Comparison of ENCODE assay signal across 13 mouse cellular contexts in genomic region chr7:58686573-58686972, GRCm38 (mm10). TPM values are rescaled to one million over a fixed set of nuclear protein-coding genes. Genes with fewer than 3 reads are reported as not detected.
DNase-seq lines count a peak whose midpoint lies in the region; ATAC-seq lines count a peak whose summit lies in the region.
"Had no signal": no experiment of that assay in that cellular context is flagged by ENCODE, and none has a peak within 500 bp of the region (broad histone marks: within the 10 kb centered on the region; RNA-seq: fewer than 3 reads in every experiment).

No protein-coding gene starts in this region.

- DNase-seq in thymus, postnatal 0 days (ENCODE audit: low spot score), result peak; percentile 64
- DNase-seq in thymus, postnatal 10 days (ENCODE audit: low spot score in 2 of 2), result no peak
- DNase-seq in lung, postnatal 36 days, result peak; percentile 75
- no peak for DNase-seq in hindbrain, embryonic 14.5 days (ENCODE audit: low spot score)
- DNase-seq in yolk sac, embryonic 10.5 days (ENCODE audit: low spot score), result no peak
- DNase-seq in ovary, adult 18-20 months (ENCODE audit: low spot score), result no peak
- DNase-seq: adrenal gland, postnatal 14 days; gastrocnemius, postnatal 36 days; heart, postnatal 4 days; kidney, postnatal 4 days had no signal

- H3K4me2 ChIP-seq in hindbrain, embryonic 14.5 days (replicated peaks), result no peak overlapping the region
- H3K4me2 ChIP-seq: limb, embryonic 15.5 days had no signal

- no peaks in the 10 kb centered on the region for H3K9me3 ChIP-seq in hindbrain, embryonic 14.5 days (ENCODE audit: control insufficient read depth, low read length)
- H3K9me3 ChIP-seq: limb, embryonic 15.5 days had no signal

- no peaks in the 10 kb centered on the region for H3K27me3 ChIP-seq in hindbrain, embryonic 14.5 days (ENCODE audit: control insufficient read depth, insufficient read depth, low read length)
- H3K27me3 ChIP-seq: limb, embryonic 15.5 days had no signal

- no peak overlapping the region for H3K9ac ChIP-seq in hindbrain, embryonic 14.5 days
- H3K9ac ChIP-seq: limb, embryonic 15.5 days had no signal

- peak; percentile 89 for ATAC-seq in inflammation-experienced regulatory T-cells, adult 6 months
- ATAC-seq in hindbrain, embryonic 14.5 days (ENCODE audit: low FRiP score), result no peak

- H3K27ac ChIP-seq in hindbrain, embryonic 14.5 days, result no peak overlapping the region
- H3K27ac ChIP-seq: limb, embryonic 15.5 days had no signal

- no peaks in the 10 kb centered on the region for H3K36me3 ChIP-seq in hindbrain, embryonic 14.5 days (replicated peaks; ENCODE audit: control insufficient read depth, insufficient read depth)
- H3K36me3 ChIP-seq: limb, embryonic 15.5 days had no signal

- no peak overlapping the region for H3K4me3 ChIP-seq in hindbrain, embryonic 14.5 days (replicated peaks; ENCODE audit: low read length)
- H3K4me3 ChIP-seq: erythroblast, embryonic 14.5 days; limb, embryonic 15.5 days had no signal

- no peaks in the 10 kb centered on the region for H3K4me1 ChIP-seq in hindbrain, embryonic 14.5 days (replicated peaks; ENCODE audit: control insufficient read depth, insufficient read depth, low read length)
- H3K4me1 ChIP-seq: limb, embryonic 15.5 days had no signal

- WGBS in hindbrain, embryonic 14.5 days, result 78% methylated on average over 5 of the region's 5 CpGs

RNA-seq across cellular contexts. Expression of gene Atp10a, which starts 30.6 kb away (rescaled TPM):
- 11.7 and 12.6 TPM in 2 replicates for polyA plus RNA-seq in thymus, postnatal 0 days (2015; fragmentation: Nextera tagmentation; extraction: Ambion mirVana)
- 1 to 10 TPM; 5.3 to 7.9 (median 5.9) TPM for polyA plus RNA-seq in inflammation-experienced regulatory T-cells, adult 6 months (2017; shearing (Covaris generic))
- 1.6 and 1.7 TPM in 2 replicates for polyA plus RNA-seq in hindbrain, embryonic 14.5 days (2014; fragmentation: Nextera tagmentation; extraction: Ambion mirVana)
- polyA plus RNA-seq: erythroblast, embryonic 14.5 days had no signal

Comparison
In these comparisons a context has a peak if more than half of its experiments do, and no peak if none do; other contexts are left out.
1. DNase-seq: peak in thymus, postnatal 0 days (single experiment) and lung, postnatal 36 days (single experiment); none in thymus, postnatal 10 days (0 of 2), hindbrain, embryonic 14.5 days (single experiment), yolk sac, embryonic 10.5 days (single experiment) and ovary, adult 18-20 months (single experiment).